Mouse (Mus musculus) hindlimb bud, embryonic 11.5 days (tissue): ENCODE measurements around the gene Mthfd1.

Experiments used
- DNase-seq: peaks from one replicate; pipeline ENCODE4 v3.0.0-alpha.2; 2012; ENCODE audit warnings: low read depth, low spot score; ENCODE audit errors: extremely low spot score

Gene Mthfd1

GRCm38 (mm10) chr12:76341080-76341479 lies 86.0 kb downstream of the Mthfd1 start:
- DNase-seq: no peak

- DNase-seq: no peak
Observed at GRCm38 (mm10) chr12:76345759-76346455, 90.8 kb downstream of the Mthfd1 start.

- DNase-seq: no peak
Observed at GRCm38 (mm10) chr12:76349680-76350220, 94.7 kb downstream of the Mthfd1 start.

- DNase-seq: no peak
Observed at GRCm38 (mm10) chr12:76360868-76361267, 105.8 kb downstream of the Mthfd1 start.

GRCm38 (mm10) chr12:76361405-76362302 lies 106.6 kb downstream of the Mthfd1 start:
- DNase-seq: no peak

GRCm38 (mm10) chr12:76362303-76362676 lies 107.2 kb downstream of the Mthfd1 start:
- DNase-seq: no peak

GRCm38 (mm10) chr12:76366276-76366675 lies 111.2 kb downstream of the Mthfd1 start:
- DNase-seq: no peak

GRCm38 (mm10) chr12:76367096-76367995 lies 112.2 kb downstream of the Mthfd1 start:
- DNase-seq: no peak

GRCm38 (mm10) chr12:76368201-76368789 lies 113.2 kb downstream of the Mthfd1 start:
- no peak for DNase-seq

GRCm38 (mm10) chr12:76368790-76369205 lies 113.7 kb downstream of the Mthfd1 start:
- DNase-seq: no peak
